Mouse (Mus musculus): ENCODE data around the gene Syngap1. TPM values are rescaled to one million over a fixed set of nuclear protein-coding genes. Genes with fewer than 3 reads are reported as not detected.
"Not testable (repeated sequence)": the region's sequence is repeated elsewhere in the genome, so short reads cannot be mapped to it uniquely, and the experiment has no call there.

Gene Syngap1
- 1.9 and 2.0 TPM in 2 replicates for polyA plus RNA-seq (2015; fragmentation: Nextera tagmentation; extraction: Ambion mirVana)

DNA sequence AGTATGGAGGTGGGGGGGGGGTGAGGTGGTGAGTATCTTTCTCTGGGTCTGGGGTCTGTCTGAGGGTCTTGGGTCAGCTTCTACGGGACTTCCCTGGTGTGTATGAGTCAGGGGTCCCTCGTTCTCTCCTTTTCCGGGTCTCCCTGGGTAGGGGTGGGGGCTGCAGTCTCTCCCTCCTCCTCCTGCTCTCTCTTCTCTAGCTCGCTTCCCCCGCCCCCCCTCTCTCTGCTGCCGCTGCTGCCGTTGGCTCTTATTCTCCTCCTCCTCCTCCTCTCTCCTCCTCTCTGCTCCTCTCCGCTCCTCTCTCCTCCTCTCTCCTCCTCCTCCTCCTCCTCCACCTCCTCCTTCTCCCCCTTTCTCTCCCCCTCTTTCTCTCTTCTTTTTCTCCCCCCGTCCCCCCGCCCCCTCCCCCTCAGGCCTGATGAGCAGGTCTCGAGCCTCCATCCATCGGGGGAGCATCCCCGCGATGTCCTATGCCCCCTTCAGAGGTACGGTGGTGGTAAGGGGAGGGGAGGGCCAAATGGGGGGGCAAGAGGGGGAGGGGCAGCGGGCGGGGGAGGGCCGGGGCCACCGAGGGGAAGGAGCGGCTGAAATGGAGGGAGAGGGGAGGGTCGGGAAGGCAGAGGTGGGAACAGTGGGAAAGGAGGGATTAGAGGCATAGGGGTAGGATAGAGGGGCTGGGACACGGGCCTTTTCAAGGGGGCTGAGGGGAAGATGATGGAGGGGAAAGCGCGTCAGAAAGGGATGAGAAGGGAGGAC, at the start of gene Syngap1:
Gene Syngap1, plus strand, starts transcription at position 223 of the 759 bp plus-strand sequence.
- WGBS, result under 1% methylated on average over 21 of the region's 24 CpGs
- no peak for ATAC-seq (replicated peaks; ENCODE audit: low FRiP score)

GRCm38 (mm10) chr17:26892635-26893375, 48.2 kb upstream of the Syngap1 start:
- no peaks in the 10 kb centered on the region for H3K36me3 ChIP-seq
- H3K4me2 ChIP-seq, result peak overlapping the region; percentile 38
- H3K9me3 ChIP-seq (replicated peaks), result no peaks in the 10 kb centered on the region
- 47% methylated on average over 16 of the region's 16 CpGs for WGBS
- H3K27ac ChIP-seq, result no peak overlapping the region
- ATAC-seq (replicated peaks; ENCODE audit: low FRiP score), result 0 out of 2 replicates have a peak, but pooled peaks have one; percentile 12
- H3K9ac ChIP-seq, result peak overlapping the region; percentile 15; the same call in 1 of the 2 replicates
- peak overlapping the region; percentile 13 for H3K4me3 ChIP-seq (replicated peaks)
- H3K27me3 ChIP-seq, result peaks cover 22% of the 10 kb centered on the region; the same call in 1 of the 2 replicates
- H3K4me1 ChIP-seq, result peaks cover 25% of the 10 kb centered on the region

More for the DNA sequence above, at the start of gene Syngap1:
- H3K9ac ChIP-seq, result peak within 1 kb of the TSS; percentile 55
- peak within 1 kb of the TSS; percentile 96 for H3K27ac ChIP-seq
- H3K4me1 ChIP-seq, result peaks cover 60% of the 10 kb centered on the region
- H3K27me3 ChIP-seq, result no peaks in the 10 kb centered on the region
- peak within 1 kb of the TSS; percentile 71 for H3K4me3 ChIP-seq (replicated peaks)
- H3K36me3 ChIP-seq, result peaks cover 14% of the 10 kb centered on the region
- peak within 1 kb of the TSS; percentile 98 for H3K4me2 ChIP-seq
- no peaks in the 10 kb centered on the region for H3K9me3 ChIP-seq (replicated peaks)

DNA sequence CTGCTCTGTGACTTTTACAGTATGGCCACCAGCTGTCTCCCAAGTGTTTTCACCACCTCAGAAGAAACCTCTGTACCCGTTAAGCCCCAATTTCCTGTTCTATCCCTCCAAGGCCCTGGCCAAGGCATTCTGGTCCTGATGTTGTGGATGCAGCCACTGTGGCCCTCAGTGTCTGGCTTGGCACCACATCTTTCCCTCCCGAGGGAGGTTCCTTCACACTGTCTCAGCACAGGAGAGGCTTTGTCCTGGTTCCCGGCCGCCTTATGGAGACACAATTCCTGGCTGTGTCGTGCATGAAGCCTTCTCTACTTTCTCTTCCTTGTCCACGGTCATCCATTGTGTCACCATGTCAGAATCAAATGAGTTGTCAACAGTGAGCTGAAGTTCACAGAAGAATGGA, 47.6 kb upstream of the Syngap1 start:
- Histone ChIP-seq H3K4me1 (peaks cover 23% of the 10 kb centered on the region), H3K36me3 (no peaks in the 10 kb centered on the region), H3K27me3 (peaks cover 22% of the 10 kb centered on the region; the same call in 1 of the 2 replicates), H3K9ac (no peak overlapping the region), H3K4me2 (no peak overlapping the region), H3K9me3 (replicated peaks) (no peaks in the 10 kb centered on the region), H3K27ac (no peak overlapping the region), H3K4me3 (replicated peaks) (no peak overlapping the region)
- no peak for ATAC-seq (replicated peaks; ENCODE audit: low FRiP score)
- WGBS, result 56% methylated on average over 6 of the region's 6 CpGs

- ATAC-seq (replicated peaks; ENCODE audit: low FRiP score), result no peak
- Histone ChIP-seq H3K27ac (no peak overlapping the region), H3K4me1 (peaks cover 23% of the 10 kb centered on the region), H3K4me2 (no peak overlapping the region), H3K9me3 (replicated peaks) (no peaks in the 10 kb centered on the region), H3K36me3 (no peaks in the 10 kb centered on the region), H3K4me3 (replicated peaks) (no peak overlapping the region), H3K9ac (no peak overlapping the region), H3K27me3 (peaks cover 19% of the 10 kb centered on the region; the same call in 1 of the 2 replicates)
- WGBS, result 59% methylated on average over 6 of the region's 6 CpGs
Observed at GRCm38 (mm10) chr17:26894342-26894741, 46.7 kb upstream of the Syngap1 start.

- Histone ChIP-seq H3K4me1 (peaks cover 23% of the 10 kb centered on the region), H3K27ac (no peak overlapping the region), H3K4me2 (no peak overlapping the region), H3K27me3 (0 out of 2 replicates have a peak, but pooled peaks cover 14% of the 10 kb centered on the region), H3K9ac (no peak overlapping the region), H3K36me3 (no peaks in the 10 kb centered on the region), H3K4me3 (replicated peaks) (no peak overlapping the region), H3K9me3 (replicated peaks) (no peaks in the 10 kb centered on the region)
- WGBS, result 14% methylated on average over 10 of the region's 10 CpGs
- ATAC-seq (replicated peaks; ENCODE audit: low FRiP score), result no peak
Observed at GRCm38 (mm10) chr17:26895578-26895977, 45.5 kb upstream of the Syngap1 start.

- Histone ChIP-seq H3K4me3 (replicated peaks) (no peak overlapping the region), H3K27ac (no peak overlapping the region), H3K4me1 (no peaks in the 10 kb centered on the region), H3K36me3 (no peaks in the 10 kb centered on the region), H3K9me3 (replicated peaks) (no peaks in the 10 kb centered on the region), H3K9ac (no peak overlapping the region), H3K27me3 (0 out of 2 replicates have a peak, but pooled peaks cover 2% of the 10 kb centered on the region), H3K4me2 (no peak overlapping the region)
- 77% methylated on average over 6 of the region's 6 CpGs for WGBS
- ATAC-seq (replicated peaks; ENCODE audit: low FRiP score), result no peak
Observed at GRCm38 (mm10) chr17:26900916-26901315, 40.1 kb upstream of the Syngap1 start.

GRCm38 (mm10) chr17:26904320-26904719, 36.7 kb upstream of the Syngap1 start:
- Histone ChIP-seq H3K4me2 (no peak overlapping the region), H3K36me3 (no peaks in the 10 kb centered on the region), H3K4me1 (no peaks in the 10 kb centered on the region), H3K9ac (no peak overlapping the region), H3K4me3 (replicated peaks) (no peak overlapping the region), H3K27me3 (no peaks in the 10 kb centered on the region), H3K27ac (no peak overlapping the region), H3K9me3 (replicated peaks) (no peaks in the 10 kb centered on the region)
- no peak for ATAC-seq (replicated peaks; ENCODE audit: low FRiP score)
- WGBS, result 55% methylated on average over 5 of the region's 5 CpGs

- H3K36me3 ChIP-seq; H3K4me2 ChIP-seq; H3K9me3 ChIP-seq (replicated peaks); H3K27me3 ChIP-seq; H3K27ac ChIP-seq; H3K4me3 ChIP-seq (replicated peaks); H3K4me1 ChIP-seq; H3K9ac ChIP-seq; ATAC-seq (replicated peaks; ENCODE audit: low FRiP score): not testable (repeated sequence)
- 90% methylated on average over 15 of the region's 15 CpGs for WGBS
Observed at GRCm38 (mm10) chr17:26907506-26907905, 33.5 kb upstream of the Syngap1 start.

GRCm38 (mm10) chr17:26915248-26915647, 25.8 kb upstream of the Syngap1 start:
- WGBS, result 52% methylated on average over 1 of the region's 1 CpGs
- Histone ChIP-seq H3K9ac (no peak overlapping the region), H3K4me1 (peaks cover 15% of the 10 kb centered on the region), H3K27me3 (no peaks in the 10 kb centered on the region), H3K4me2 (no peak overlapping the region), H3K36me3 (0 out of 2 replicates have a peak, but pooled peaks cover 4% of the 10 kb centered on the region), H3K4me3 (replicated peaks) (no peak overlapping the region), H3K27ac (no peak overlapping the region), H3K9me3 (replicated peaks) (no peaks in the 10 kb centered on the region)
- no peak for ATAC-seq (replicated peaks; ENCODE audit: low FRiP score)

DNA sequence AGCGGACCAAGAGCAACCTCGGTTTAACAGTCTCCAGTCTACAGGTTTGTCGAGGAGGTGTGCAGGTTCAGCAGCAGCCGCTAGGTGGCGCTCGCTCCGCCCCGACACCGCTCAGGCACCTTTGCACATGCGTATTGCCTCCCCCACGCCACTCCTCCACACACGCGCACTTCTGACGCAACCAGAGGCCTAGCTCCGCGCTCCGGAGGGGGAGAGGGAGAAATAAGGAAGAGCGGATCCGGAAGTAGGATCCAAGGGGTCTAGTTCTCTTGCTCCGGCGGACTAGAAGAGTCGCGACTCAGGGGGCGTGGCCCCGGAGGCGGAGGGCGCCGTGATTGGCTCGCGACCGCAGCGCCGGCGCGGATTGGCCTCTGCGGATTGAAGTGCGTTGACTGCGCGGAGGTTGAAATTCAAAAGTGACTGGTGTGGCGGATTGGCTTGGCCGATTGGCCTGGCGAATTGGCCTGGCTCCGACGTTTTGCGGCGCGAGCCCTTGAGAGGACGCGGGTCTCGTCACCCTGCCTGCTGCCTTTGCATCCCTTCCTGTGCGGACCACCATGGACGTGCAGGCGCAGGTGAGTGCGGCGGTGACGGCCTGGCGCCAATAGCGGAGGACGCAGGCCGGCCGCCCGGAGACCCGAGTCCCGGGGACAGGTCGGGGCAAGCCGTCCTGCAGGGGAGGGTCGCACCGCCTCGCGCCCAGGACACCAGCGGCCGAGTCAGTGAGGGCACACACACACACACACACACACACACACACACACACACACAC, 24.2 kb upstream of the Syngap1 start, which contains the start of gene Kifc5b:
Gene Kifc5b, plus strand, starts transcription at position 381 of the 772 bp plus-strand sequence.
- Histone ChIP-seq H3K9ac (peak within 1 kb of the TSS; percentile 64), H3K36me3 (peaks cover 14% of the 10 kb centered on the region), H3K4me3 (replicated peaks) (peak within 1 kb of the TSS; percentile 81), H3K4me1 (peaks cover 15% of the 10 kb centered on the region), H3K27me3 (no peaks in the 10 kb centered on the region), H3K4me2 (peak within 1 kb of the TSS; percentile 64), H3K9me3 (replicated peaks) (no peaks in the 10 kb centered on the region), H3K27ac (peak within 1 kb of the TSS; percentile 85)
- peak; percentile 99 for ATAC-seq (replicated peaks; ENCODE audit: low FRiP score)
- WGBS, result under 1% methylated on average over 72 of the region's 72 CpGs

- H3K27me3 ChIP-seq; ATAC-seq (replicated peaks; ENCODE audit: low FRiP score); H3K9me3 ChIP-seq (replicated peaks): not testable (repeated sequence)
- WGBS, result under 1% methylated on average over 12 of the region's 12 CpGs
- Histone ChIP-seq H3K36me3 (peaks cover 14% of the 10 kb centered on the region), H3K27ac (peak overlapping the region; percentile 85), H3K4me2 (peak overlapping the region; percentile 64), H3K4me3 (replicated peaks) (peak overlapping the region; percentile 81), H3K9ac (peak overlapping the region; percentile 64), H3K4me1 (peaks cover 15% of the 10 kb centered on the region)
Observed at GRCm38 (mm10) chr17:26917560-26917959, 23.5 kb upstream of the Syngap1 start.

Measured in kidney, embryonic 15.5 days (tissue).